Mouse (Mus musculus): ENCODE data around the gene Gm9844. TPM values are rescaled to one million over a fixed set of nuclear protein-coding genes. Genes with fewer than 3 reads are reported as not detected.
A peak's percentile ranks its signal among the peaks of the same experiment; 100 is the strongest.
"Not testable (repeated sequence)": the region's sequence is repeated elsewhere in the genome, so short reads cannot be mapped to it uniquely, and the experiment has no call there.

The Gm9844 gene
- polyA plus RNA-seq (2015; fragmentation: Nextera tagmentation; extraction: Ambion mirVana): 19.5 and 20.6 TPM in 2 replicates

DNA sequence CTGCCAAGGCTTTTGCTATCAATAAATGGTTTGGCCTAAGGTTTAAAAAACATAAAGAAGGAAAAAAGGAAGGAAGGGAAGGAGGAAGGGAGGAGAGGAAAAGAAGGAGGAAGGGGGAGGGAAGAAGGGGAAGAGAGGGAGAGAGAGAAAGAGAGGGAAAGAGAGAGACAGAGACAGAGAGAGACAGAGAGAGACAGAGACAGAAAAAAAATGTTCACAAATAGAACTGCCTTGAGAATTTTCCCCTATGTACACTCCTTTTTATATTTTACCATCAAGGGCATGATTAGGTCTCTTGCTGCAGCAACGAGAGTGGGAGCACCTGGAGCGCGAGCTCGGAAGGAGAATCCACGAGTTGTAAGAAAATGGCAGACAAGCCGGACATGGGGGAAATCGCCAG is at the start of gene Gm9844:
Gm9844 (plus strand) TSS at position 301 of the 400 bp plus-strand sequence.
- Histone ChIP-seq H3K36me3 (ENCODE audit: control insufficient read depth, insufficient read depth, low read length) (no peaks in the 10 kb centered on the region), H3K4me3 (ENCODE audit: low read length) (no peak within 1 kb of the TSS), H3K9me3 (ENCODE audit: control insufficient read depth, low read length) (no peaks in the 10 kb centered on the region), H3K27me3 (ENCODE audit: control insufficient read depth, insufficient read depth, low read depth, low read length) (no peaks in the 10 kb centered on the region), H3K9ac (ENCODE audit: low read length) (no peak within 1 kb of the TSS), H3K4me1 (replicated peaks; ENCODE audit: control insufficient read depth, insufficient read depth, low read length) (no peaks in the 10 kb centered on the region), H3K27ac (ENCODE audit: low read length) (no peak within 1 kb of the TSS), H3K4me2 (ENCODE audit: low read depth, low read length) (no peak within 1 kb of the TSS)
- 80% methylated on average over 7 of the region's 7 CpGs for WGBS
- ATAC-seq (ENCODE audit: low read depth): no peak

GRCm38 (mm10) chr7:24817502-24817901 is 44.5 kb upstream of the Gm9844 start:
- Histone ChIP-seq H3K9me3 (ENCODE audit: control insufficient read depth, low read length) (no peaks in the 10 kb centered on the region), H3K4me1 (replicated peaks; ENCODE audit: control insufficient read depth, insufficient read depth, low read length) (no peaks in the 10 kb centered on the region), H3K27me3 (ENCODE audit: control insufficient read depth, insufficient read depth, low read depth, low read length) (no peaks in the 10 kb centered on the region; the same call in 1 of the 2 replicates), H3K4me3 (ENCODE audit: low read length) (no peak overlapping the region), H3K4me2 (ENCODE audit: low read depth, low read length) (no peak overlapping the region), H3K36me3 (ENCODE audit: control insufficient read depth, insufficient read depth, low read length) (no peaks in the 10 kb centered on the region), H3K9ac (ENCODE audit: low read length) (no peak overlapping the region), H3K27ac (ENCODE audit: low read length) (no peak overlapping the region)
- ATAC-seq (ENCODE audit: low read depth): no peak; the same call in 1 of the 2 replicates
- WGBS: 4% methylated on average over 3 of the region's 3 CpGs

- H3K9ac ChIP-seq (ENCODE audit: low read length): no peak overlapping the region
- no peaks in the 10 kb centered on the region for H3K9me3 ChIP-seq (ENCODE audit: control insufficient read depth, low read length)
- 49% methylated on average over 7 of the region's 7 CpGs for WGBS
- no peak overlapping the region for H3K27ac ChIP-seq (ENCODE audit: low read length)
- H3K4me3 ChIP-seq (ENCODE audit: low read length): no peak overlapping the region
- ATAC-seq (ENCODE audit: low read depth): no peak
- no peak overlapping the region for H3K4me2 ChIP-seq (ENCODE audit: low read depth, low read length)
- no peaks in the 10 kb centered on the region; the same call in 1 of the 2 replicates for H3K27me3 ChIP-seq (ENCODE audit: control insufficient read depth, insufficient read depth, low read depth, low read length)
- H3K4me1 ChIP-seq (replicated peaks; ENCODE audit: control insufficient read depth, insufficient read depth, low read length): no peaks in the 10 kb centered on the region
- no peaks in the 10 kb centered on the region for H3K36me3 ChIP-seq (ENCODE audit: control insufficient read depth, insufficient read depth, low read length)
These were observed 37.6 kb upstream of the Gm9844 start for GRCm38 (mm10) chr7:24824452-24824851.

DNA sequence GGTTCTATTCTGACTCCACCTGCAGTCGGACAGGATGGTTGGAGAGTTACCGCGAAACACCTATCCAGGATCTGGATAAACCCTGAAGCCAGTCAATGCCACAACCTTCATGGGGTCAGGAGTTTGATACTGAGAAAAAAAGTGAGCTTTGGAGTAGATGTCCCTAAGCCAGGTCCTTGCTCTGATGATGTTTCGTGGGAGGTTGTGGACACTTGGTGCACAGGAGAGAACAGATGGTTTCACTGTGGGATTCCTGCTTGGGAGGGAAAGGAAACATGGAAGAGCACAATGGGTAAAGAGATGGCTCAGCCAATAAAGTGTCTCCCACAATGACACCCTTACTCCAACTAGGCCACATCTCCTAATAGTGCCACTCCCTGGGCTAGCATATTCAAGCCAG is 34.8 kb upstream of the Gm9844 start:
- no peak overlapping the region for H3K27ac ChIP-seq (ENCODE audit: low read length)
- no peaks in the 10 kb centered on the region for H3K4me1 ChIP-seq (replicated peaks; ENCODE audit: control insufficient read depth, insufficient read depth, low read length)
- no peaks in the 10 kb centered on the region for H3K27me3 ChIP-seq (ENCODE audit: control insufficient read depth, insufficient read depth, low read depth, low read length)
- no peak overlapping the region for H3K9ac ChIP-seq (ENCODE audit: low read length)
- no peak for ATAC-seq (ENCODE audit: low read depth)
- no peaks in the 10 kb centered on the region for H3K9me3 ChIP-seq (ENCODE audit: control insufficient read depth, low read length)
- 89% methylated on average over 4 of the region's 4 CpGs for whole genome bisulfite sequencing
- H3K4me2 ChIP-seq (ENCODE audit: low read depth, low read length): no peak overlapping the region
- no peaks in the 10 kb centered on the region for H3K36me3 ChIP-seq (ENCODE audit: control insufficient read depth, insufficient read depth, low read length)
- H3K4me3 ChIP-seq (ENCODE audit: low read length): no peak overlapping the region

DNA sequence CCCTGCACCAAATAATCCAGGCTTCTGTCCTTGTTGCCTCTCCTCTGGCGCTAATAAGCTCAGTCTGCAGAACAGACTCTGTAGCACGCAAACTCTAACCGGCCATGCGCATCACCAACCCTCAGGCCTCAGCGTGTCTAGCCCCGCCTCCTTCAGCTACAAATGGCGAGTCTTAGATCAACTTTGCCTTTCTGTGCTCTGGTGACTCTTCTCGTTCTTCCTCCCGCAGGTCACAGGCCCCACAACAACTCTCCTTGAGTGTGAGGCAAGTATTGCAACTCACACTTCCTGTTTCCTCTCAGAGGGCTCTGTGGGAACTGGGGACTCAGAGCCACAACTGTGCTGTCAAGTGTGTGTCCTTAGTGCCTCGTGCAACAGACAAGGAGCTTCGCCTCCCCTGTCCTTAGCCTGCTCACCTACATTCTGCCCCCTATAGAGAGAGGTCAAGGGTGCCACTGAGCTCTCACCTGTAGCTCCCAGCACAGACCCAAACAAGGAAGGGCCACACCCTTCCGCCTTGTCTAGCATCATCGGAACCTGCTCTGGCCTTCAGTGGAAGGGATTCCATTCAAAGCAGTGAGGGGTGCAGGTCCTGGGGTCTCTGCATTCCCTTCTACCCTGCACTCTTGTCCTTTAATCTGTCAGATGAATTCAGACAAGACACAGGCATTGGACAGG is 23.1 kb upstream of the Gm9844 start:
- not testable (repeated sequence) for H3K9ac ChIP-seq (ENCODE audit: low read length); H3K36me3 ChIP-seq (ENCODE audit: control insufficient read depth, insufficient read depth, low read length); H3K27ac ChIP-seq (ENCODE audit: low read length); H3K4me2 ChIP-seq (ENCODE audit: low read depth, low read length); H3K27me3 ChIP-seq (ENCODE audit: control insufficient read depth, insufficient read depth, low read depth, low read length); H3K4me1 ChIP-seq (replicated peaks; ENCODE audit: control insufficient read depth, insufficient read depth, low read length); H3K9me3 ChIP-seq (ENCODE audit: control insufficient read depth, low read length); H3K4me3 ChIP-seq (ENCODE audit: low read length)
- 60% methylated on average over 11 of the region's 13 CpGs for WGBS
- peak; percentile 20; the same call in 1 of the 2 replicates for ATAC-seq (ENCODE audit: low read depth)

DNA sequence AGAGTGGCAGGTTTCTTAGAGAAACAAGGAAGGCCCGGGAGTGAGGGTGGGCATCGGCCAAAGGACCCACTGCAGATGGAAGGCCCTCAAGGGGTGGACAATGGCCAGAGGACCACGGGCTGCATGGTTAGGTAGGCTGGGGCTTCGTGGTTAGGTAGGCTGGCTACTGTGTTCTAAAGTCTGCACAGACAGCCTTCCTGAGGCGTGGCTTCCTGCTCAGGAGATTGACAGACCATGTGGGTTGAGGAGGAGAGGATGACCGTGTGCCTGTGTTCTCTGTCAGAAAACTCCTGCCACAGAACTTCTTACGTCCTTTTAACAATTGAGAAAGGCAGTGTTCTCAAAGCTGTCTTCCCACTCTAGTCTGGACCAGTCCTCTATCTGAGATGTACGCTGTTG is 22.6 kb upstream of the Gm9844 start:
- no peak overlapping the region for H3K27ac ChIP-seq (ENCODE audit: low read length)
- no peaks in the 10 kb centered on the region for H3K9me3 ChIP-seq (ENCODE audit: control insufficient read depth, low read length)
- WGBS: 73% methylated on average over 8 of the region's 8 CpGs
- no peaks in the 10 kb centered on the region for H3K4me1 ChIP-seq (replicated peaks; ENCODE audit: control insufficient read depth, insufficient read depth, low read length)
- H3K27me3 ChIP-seq (ENCODE audit: control insufficient read depth, insufficient read depth, low read depth, low read length): no peaks in the 10 kb centered on the region
- no peak overlapping the region for H3K4me2 ChIP-seq (ENCODE audit: low read depth, low read length)
- H3K9ac ChIP-seq (ENCODE audit: low read length): no peak overlapping the region
- H3K4me3 ChIP-seq (ENCODE audit: low read length): no peak overlapping the region
- no peaks in the 10 kb centered on the region for H3K36me3 ChIP-seq (ENCODE audit: control insufficient read depth, insufficient read depth, low read length)
- ATAC-seq (ENCODE audit: low read depth): no peak

DNA sequence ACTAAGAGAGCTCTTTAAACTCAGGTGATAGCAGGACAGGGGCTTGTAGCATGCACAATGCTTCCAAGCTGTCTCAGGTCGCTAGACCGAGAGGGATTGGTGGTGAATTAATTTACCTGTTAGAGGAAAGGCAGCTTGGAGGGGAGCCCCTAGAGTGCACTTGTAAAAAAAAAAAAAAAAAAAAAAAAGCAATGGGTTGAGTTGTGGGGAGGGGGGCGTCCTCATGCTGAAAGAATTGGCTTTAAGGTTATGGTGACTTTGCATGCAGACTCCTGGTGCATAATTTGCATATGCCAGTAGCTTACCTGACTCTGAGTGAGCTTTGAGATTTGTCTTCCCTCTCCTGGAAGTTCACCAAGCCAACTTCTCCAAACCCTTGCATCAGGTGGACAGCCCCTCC is 21.7 kb upstream of the Gm9844 start:
- Histone ChIP-seq H3K4me2 (ENCODE audit: low read depth, low read length) (no peak overlapping the region), H3K9ac (ENCODE audit: low read length) (no peak overlapping the region), H3K27ac (ENCODE audit: low read length) (no peak overlapping the region), H3K9me3 (ENCODE audit: control insufficient read depth, low read length) (no peaks in the 10 kb centered on the region), H3K4me1 (replicated peaks; ENCODE audit: control insufficient read depth, insufficient read depth, low read length) (no peaks in the 10 kb centered on the region), H3K36me3 (ENCODE audit: control insufficient read depth, insufficient read depth, low read length) (no peaks in the 10 kb centered on the region), H3K27me3 (ENCODE audit: control insufficient read depth, insufficient read depth, low read depth, low read length) (no peaks in the 10 kb centered on the region), H3K4me3 (ENCODE audit: low read length) (no peak overlapping the region)
- no peak for ATAC-seq (ENCODE audit: low read depth)
- 62% methylated on average over 3 of the region's 3 CpGs for WGBS

DNA sequence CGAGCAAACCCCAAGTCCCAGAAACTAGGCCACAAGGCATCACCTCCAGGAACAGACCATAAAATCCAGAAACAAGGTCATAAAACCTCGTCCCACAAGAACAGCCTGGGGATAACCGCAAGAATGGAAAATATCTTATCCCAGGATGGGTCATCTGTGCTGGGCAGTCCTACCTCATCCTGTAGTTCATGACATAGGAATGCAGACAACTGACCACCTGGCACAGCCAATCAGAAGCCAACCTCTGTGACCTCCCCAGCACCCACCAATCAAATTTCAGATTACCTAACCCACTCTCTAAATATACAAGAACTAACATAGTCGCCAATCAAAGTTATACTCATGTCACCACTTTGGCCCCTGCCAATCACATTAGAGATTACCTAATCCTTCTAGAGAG is 21.0 kb upstream of the Gm9844 start:
- Histone ChIP-seq H3K9ac (ENCODE audit: low read length) (no peak overlapping the region), H3K9me3 (ENCODE audit: control insufficient read depth, low read length) (no peaks in the 10 kb centered on the region), H3K27ac (ENCODE audit: low read length) (no peak overlapping the region), H3K4me3 (ENCODE audit: low read length) (no peak overlapping the region), H3K4me1 (replicated peaks; ENCODE audit: control insufficient read depth, insufficient read depth, low read length) (no peaks in the 10 kb centered on the region), H3K4me2 (ENCODE audit: low read depth, low read length) (no peak overlapping the region), H3K27me3 (ENCODE audit: control insufficient read depth, insufficient read depth, low read depth, low read length) (no peaks in the 10 kb centered on the region), H3K36me3 (ENCODE audit: control insufficient read depth, insufficient read depth, low read length) (no peaks in the 10 kb centered on the region)
- 72% methylated on average over 4 of the region's 4 CpGs for WGBS
- ATAC-seq (ENCODE audit: low read depth): no peak

DNA sequence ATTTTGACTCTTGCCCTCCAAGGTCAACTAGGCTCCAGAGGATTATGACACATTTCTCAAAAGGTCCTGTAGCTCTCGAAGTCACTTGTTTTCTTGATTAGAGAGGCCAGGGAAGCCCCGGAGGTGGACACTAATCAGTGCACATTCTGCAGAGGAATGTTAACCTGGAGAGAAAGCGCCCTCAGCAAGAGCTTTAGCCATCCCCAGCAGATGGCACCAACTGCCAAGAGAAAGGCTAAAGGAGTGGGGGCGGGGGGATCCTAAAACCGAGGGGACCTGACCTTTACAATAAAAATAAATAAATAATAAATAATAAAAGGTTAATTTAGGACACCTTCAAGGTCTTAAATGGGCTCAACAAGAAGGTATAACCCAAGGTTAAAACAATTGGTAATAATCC is 17.9 kb upstream of the Gm9844 start:
- WGBS: 33% methylated on average over 5 of the region's 5 CpGs
- H3K4me2 ChIP-seq (ENCODE audit: low read depth, low read length): no peak overlapping the region
- H3K9ac ChIP-seq (ENCODE audit: low read length): no peak overlapping the region
- no peak overlapping the region for H3K27ac ChIP-seq (ENCODE audit: low read length)
- H3K9me3 ChIP-seq (ENCODE audit: control insufficient read depth, low read length): no peaks in the 10 kb centered on the region
- no peaks in the 10 kb centered on the region for H3K4me1 ChIP-seq (replicated peaks; ENCODE audit: control insufficient read depth, insufficient read depth, low read length)
- no peak overlapping the region for H3K4me3 ChIP-seq (ENCODE audit: low read length)
- no peaks in the 10 kb centered on the region for H3K27me3 ChIP-seq (ENCODE audit: control insufficient read depth, insufficient read depth, low read depth, low read length)
- H3K36me3 ChIP-seq (ENCODE audit: control insufficient read depth, insufficient read depth, low read length): no peaks in the 10 kb centered on the region
- ATAC-seq (ENCODE audit: low read depth): no peak

DNA sequence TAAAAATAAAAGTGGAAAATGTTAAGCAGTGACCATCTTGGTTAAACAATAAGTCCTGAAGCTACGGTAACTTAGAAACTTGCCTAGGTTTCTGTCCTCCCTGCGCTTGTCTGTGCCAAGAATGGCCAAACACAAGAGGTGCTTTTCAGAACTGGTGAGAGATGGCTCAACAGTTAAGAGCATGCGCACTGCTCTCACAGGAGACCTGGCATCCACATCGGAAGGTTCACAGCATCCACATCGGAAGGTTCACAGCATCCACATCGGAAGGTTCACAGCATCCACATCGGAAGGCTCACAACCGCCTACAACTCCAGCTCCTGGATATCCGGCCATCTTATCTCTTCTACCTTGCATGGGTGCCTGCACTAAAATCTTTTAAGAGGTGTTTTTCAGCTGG is 16.8 kb upstream of the Gm9844 start:
- no peak for ATAC-seq (ENCODE audit: low read depth)
- no peaks in the 10 kb centered on the region for H3K27me3 ChIP-seq (ENCODE audit: control insufficient read depth, insufficient read depth, low read depth, low read length)
- H3K4me1 ChIP-seq (replicated peaks; ENCODE audit: control insufficient read depth, insufficient read depth, low read length): no peaks in the 10 kb centered on the region
- H3K36me3 ChIP-seq (ENCODE audit: control insufficient read depth, insufficient read depth, low read length): no peaks in the 10 kb centered on the region
- 83% methylated on average over 9 of the region's 9 CpGs for WGBS
- H3K27ac ChIP-seq (ENCODE audit: low read length): no peak overlapping the region
- H3K4me3 ChIP-seq (ENCODE audit: low read length): no peak overlapping the region
- H3K9me3 ChIP-seq (ENCODE audit: control insufficient read depth, low read length): no peaks in the 10 kb centered on the region
- no peak overlapping the region for H3K4me2 ChIP-seq (ENCODE audit: low read depth, low read length)
- no peak overlapping the region for H3K9ac ChIP-seq (ENCODE audit: low read length)
